Mouse (Mus musculus) cerebellum, adult 2 months (tissue): ENCODE data around the gene Emcn.

Experiments used
- CTCF ChIP-seq: fragments of 200-500 bp; IDR thresholded peaks from 2 replicates; pipeline ENCODE4 v1.5.1; 2011; ENCODE audit warnings: low read depth, mild to moderate bottlenecking, control low read depth, low read length, moderate library complexity, borderline replicate concordance; ENCODE audit not compliant: insufficient read depth
- POLR2A ChIP-seq: fragments of 200-500 bp; IDR thresholded peaks from 2 replicates; pipeline ENCODE4 v1.6.1; 2011; ENCODE audit warnings: low read length, control low read depth, borderline replicate concordance; ENCODE audit not compliant: insufficient read depth

GRCm38 (mm10) chr3:137300210-137300609, 40.7 kb upstream of the Emcn start:
- no peak for TF ChIP-seq CTCF
- no peak for TF ChIP-seq POLR2A
